Mouse (Mus musculus): ENCODE measurements at regions not wholly inside any gene's neighbourhood (a gene's known extent, or its start where the extent isn't known, plus 50 kb on each side); places are given as distances from the start of the nearest gene placed in this dataset.

GRCm38 (mm10) chr14:66557631-66558030 lies 548.6 kb upstream of the Gulo start:
- Histone ChIP-seq H3K9me3 (replicated peaks; ENCODE audit: low read length) (no peaks in the 10 kb centered on the region), H3K36me3 (ENCODE audit: insufficient read depth, low read length) (no peaks in the 10 kb centered on the region), H3K4me2 (ENCODE audit: low read length) (no peak overlapping the region), H3K4me3 (replicated peaks; ENCODE audit: low read depth, low read length) (no peak overlapping the region), H3K9ac (ENCODE audit: low read depth, low read length) (no peak overlapping the region), H3K27ac (no peak overlapping the region), H3K27me3 (ENCODE audit: insufficient read depth, low read length) (no peaks in the 10 kb centered on the region), H3K4me1 (replicated peaks; ENCODE audit: insufficient read depth, low read length) (no peaks in the 10 kb centered on the region)
- WGBS = 36% methylated on average over 8 of the region's 8 CpGs
- DNase-seq (ENCODE audit: low spot score) = peak; percentile 76
- ATAC-seq (replicated peaks; ENCODE audit: low FRiP score, low read depth) = no peak
- TF ChIP-seq CTCF (IDR thresholded peaks at IDR 0.05; ENCODE audit: low read depth) = no peak

DNA sequence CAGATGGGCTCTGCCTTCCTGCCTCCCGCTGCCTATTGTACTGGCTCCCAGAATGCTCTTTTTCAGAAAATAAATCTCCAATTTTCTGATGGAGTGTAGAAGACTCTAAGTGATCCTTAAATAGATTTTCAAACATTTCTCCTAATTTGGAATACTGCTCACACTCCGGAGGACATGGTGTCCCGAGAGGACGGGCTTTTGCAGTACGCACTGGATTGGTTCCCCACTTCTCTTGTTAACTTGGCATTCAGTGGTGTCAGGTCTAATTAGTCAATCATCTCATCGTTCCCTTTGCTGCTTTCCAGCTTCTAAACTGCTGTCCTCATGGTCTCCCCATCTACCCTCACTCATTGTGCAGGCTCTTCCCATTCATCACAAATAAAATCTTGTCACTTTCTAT lies 529.5 kb upstream of the Gulo start:
- no peaks in the 10 kb centered on the region for H3K36me3 ChIP-seq (ENCODE audit: insufficient read depth, low read length)
- H3K4me1 ChIP-seq (replicated peaks; ENCODE audit: insufficient read depth, low read length) = no peaks in the 10 kb centered on the region
- H3K9me3 ChIP-seq (replicated peaks; ENCODE audit: low read length) = no peaks in the 10 kb centered on the region
- H3K4me2 ChIP-seq (ENCODE audit: low read length) = no peak overlapping the region
- H3K27ac ChIP-seq = no peak overlapping the region
- DNase-seq (ENCODE audit: low spot score) = no peak
- no peak overlapping the region for H3K9ac ChIP-seq (ENCODE audit: low read depth, low read length)
- TF ChIP-seq CTCF (IDR thresholded peaks at IDR 0.05; ENCODE audit: low read depth) = no peak
- no peak for ATAC-seq (replicated peaks; ENCODE audit: low FRiP score, low read depth)
- no peaks in the 10 kb centered on the region for H3K27me3 ChIP-seq (ENCODE audit: insufficient read depth, low read length)
- WGBS = 86% methylated on average over 6 of the region's 6 CpGs
- no peak overlapping the region for H3K4me3 ChIP-seq (replicated peaks; ENCODE audit: low read depth, low read length)

GRCm38 (mm10) chr14:66534671-66535070 lies 525.7 kb upstream of the Gulo start:
- Histone ChIP-seq H3K4me1 (replicated peaks; ENCODE audit: insufficient read depth, low read length) (no peaks in the 10 kb centered on the region), H3K36me3 (ENCODE audit: insufficient read depth, low read length) (no peaks in the 10 kb centered on the region), H3K27me3 (ENCODE audit: insufficient read depth, low read length) (no peaks in the 10 kb centered on the region), H3K9ac (ENCODE audit: low read depth, low read length) (no peak overlapping the region), H3K27ac (no peak overlapping the region), H3K4me2 (ENCODE audit: low read length) (no peak overlapping the region), H3K4me3 (replicated peaks; ENCODE audit: low read depth, low read length) (no peak overlapping the region), H3K9me3 (replicated peaks; ENCODE audit: low read length) (no peaks in the 10 kb centered on the region)
- DNase-seq (ENCODE audit: low spot score) (no peak), ATAC-seq (replicated peaks; ENCODE audit: low FRiP score, low read depth) (no peak)
- WGBS = 45% methylated on average over 1 of the region's 1 CpGs
- no peak for TF ChIP-seq CTCF (IDR thresholded peaks at IDR 0.05; ENCODE audit: low read depth)

DNA sequence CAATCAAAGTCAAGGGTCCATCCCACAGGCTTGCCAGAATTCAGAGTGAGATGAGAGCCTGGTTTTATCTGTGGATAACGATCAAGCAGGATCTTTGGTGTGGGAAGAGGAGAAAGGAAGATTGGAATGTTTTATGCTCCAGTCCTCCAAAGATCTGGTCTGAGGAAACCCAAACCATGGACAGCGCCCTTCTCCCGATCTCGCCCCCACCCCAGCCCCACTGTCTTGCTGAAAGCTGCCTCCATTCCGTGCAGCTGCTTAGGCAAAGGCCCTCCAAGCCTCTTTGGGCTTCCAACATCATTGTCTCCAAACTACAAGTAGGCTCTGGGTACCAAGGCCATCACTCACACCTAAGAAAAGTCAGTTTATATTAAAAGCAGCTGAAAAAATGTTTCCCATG lies 519.1 kb upstream of the Gulo start:
- no peak overlapping the region for H3K4me2 ChIP-seq (ENCODE audit: low read length)
- no peaks in the 10 kb centered on the region for H3K36me3 ChIP-seq (ENCODE audit: insufficient read depth, low read length)
- no peaks in the 10 kb centered on the region for H3K4me1 ChIP-seq (replicated peaks; ENCODE audit: insufficient read depth, low read length)
- no peak overlapping the region for H3K9ac ChIP-seq (ENCODE audit: low read depth, low read length)
- H3K9me3 ChIP-seq (replicated peaks; ENCODE audit: low read length) = no peaks in the 10 kb centered on the region
- H3K4me3 ChIP-seq (replicated peaks; ENCODE audit: low read depth, low read length) = no peak overlapping the region
- ATAC-seq (replicated peaks; ENCODE audit: low FRiP score, low read depth) (no peak), DNase-seq (ENCODE audit: low spot score) (peak; percentile 60)
- whole genome bisulfite sequencing = 25% methylated on average over 5 of the region's 5 CpGs
- no peak for TF ChIP-seq CTCF (IDR thresholded peaks at IDR 0.05; ENCODE audit: low read depth)
- no peak overlapping the region for H3K27ac ChIP-seq
- H3K27me3 ChIP-seq (ENCODE audit: insufficient read depth, low read length) = no peaks in the 10 kb centered on the region

GRCm38 (mm10) chr14:66527061-66527460 lies 518.1 kb upstream of the Gulo start:
- Histone ChIP-seq H3K36me3 (ENCODE audit: insufficient read depth, low read length) (no peaks in the 10 kb centered on the region), H3K27me3 (ENCODE audit: insufficient read depth, low read length) (no peaks in the 10 kb centered on the region), H3K27ac (no peak overlapping the region), H3K9ac (ENCODE audit: low read depth, low read length) (no peak overlapping the region), H3K4me3 (replicated peaks; ENCODE audit: low read depth, low read length) (no peak overlapping the region), H3K4me2 (ENCODE audit: low read length) (no peak overlapping the region), H3K4me1 (replicated peaks; ENCODE audit: insufficient read depth, low read length) (no peaks in the 10 kb centered on the region), H3K9me3 (replicated peaks; ENCODE audit: low read length) (no peaks in the 10 kb centered on the region)
- no peak for DNase-seq (ENCODE audit: low spot score)
- WGBS = 38% methylated on average over 6 of the region's 6 CpGs
- ATAC-seq (replicated peaks; ENCODE audit: low FRiP score, low read depth) = no peak
- TF ChIP-seq CTCF (IDR thresholded peaks at IDR 0.05; ENCODE audit: low read depth) = no peak

DNA sequence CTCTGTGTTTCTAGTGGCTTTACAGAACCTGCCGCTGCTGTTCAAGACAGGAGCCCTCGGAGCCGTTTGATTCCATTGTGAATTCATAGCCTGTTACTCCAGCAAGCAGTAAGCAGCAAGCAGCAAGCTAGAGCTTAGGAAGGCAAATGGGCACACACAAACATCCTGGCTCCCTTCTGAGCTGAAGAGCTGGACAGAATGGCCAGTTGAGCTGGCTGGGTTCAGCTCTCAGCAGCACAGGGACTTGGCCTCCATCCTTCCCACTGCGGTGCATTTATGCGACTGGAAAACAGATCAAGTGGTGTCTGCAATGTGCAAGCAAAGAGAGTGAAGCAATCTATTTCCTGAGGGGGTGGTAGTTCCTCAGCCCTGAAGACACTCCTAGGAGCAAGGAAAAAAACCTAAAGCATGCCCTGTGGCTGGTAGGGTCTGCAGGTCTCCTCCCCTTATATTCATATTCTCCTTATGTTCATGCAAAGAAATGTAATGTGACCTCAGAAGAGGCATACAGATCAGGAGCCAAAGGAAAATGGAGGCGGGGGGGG lies 513.9 kb upstream of the Gulo start:
- Histone ChIP-seq H3K27me3 (ENCODE audit: insufficient read depth, low read length) (no peaks in the 10 kb centered on the region), H3K36me3 (ENCODE audit: insufficient read depth, low read length) (no peaks in the 10 kb centered on the region), H3K4me2 (ENCODE audit: low read length) (no peak overlapping the region), H3K27ac (no peak overlapping the region), H3K9ac (ENCODE audit: low read depth, low read length) (no peak overlapping the region), H3K9me3 (replicated peaks; ENCODE audit: low read length) (no peaks in the 10 kb centered on the region), H3K4me1 (replicated peaks; ENCODE audit: insufficient read depth, low read length) (no peaks in the 10 kb centered on the region), H3K4me3 (replicated peaks; ENCODE audit: low read depth, low read length) (no peak overlapping the region)
- no peak for TF ChIP-seq CTCF (IDR thresholded peaks at IDR 0.05; ENCODE audit: low read depth)
- ATAC-seq (replicated peaks; ENCODE audit: low FRiP score, low read depth) = no peak
- WGBS = 77% methylated on average over 6 of the region's 6 CpGs
- no peak for DNase-seq (ENCODE audit: low spot score)

Data from kidney, postnatal 0 days (tissue).